Mouse (Mus musculus) small intestine, adult 2 months (tissue): ENCODE data around the gene Chtf18.

Experiments used
- CTCF ChIP-seq: fragments of 200-500 bp; IDR thresholded peaks from 2 replicates; pipeline ENCODE4 v1.5.1; 2012; ENCODE audit warnings: low read depth, mild to moderate bottlenecking, control low read depth, inconsistent platforms, low read length, moderate library complexity, mixed read lengths; ENCODE audit not compliant: insufficient replicate concordance, insufficient read length; ENCODE audit errors: extremely low read depth
- POLR2A ChIP-seq: fragments of 200-500 bp; IDR thresholded peaks from 2 replicates; pipeline ENCODE4 v1.6.1; 2012; ENCODE audit warnings: low read depth, mild to moderate bottlenecking, control low read depth, inconsistent platforms, low read length, moderate library complexity

DNA sequence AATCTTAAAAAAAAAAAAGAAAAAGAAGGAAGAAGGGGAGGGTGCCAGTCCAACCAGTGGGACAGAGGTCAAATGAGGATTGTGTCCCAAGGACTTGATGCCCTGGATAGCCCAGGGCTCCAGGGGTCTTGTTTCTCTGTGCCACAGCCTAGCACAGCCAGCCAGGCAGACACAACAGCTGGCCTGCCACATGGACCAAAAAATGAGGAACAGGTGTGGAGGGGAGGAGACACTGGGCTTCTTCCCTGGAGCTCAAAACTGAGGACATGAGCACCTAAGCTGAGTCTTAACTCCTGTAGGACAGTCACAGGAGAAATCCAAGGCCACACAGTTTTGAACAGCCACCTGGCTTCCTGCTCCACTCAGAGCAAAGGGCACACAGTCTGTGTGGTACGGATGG, 31.0 kb downstream of the Chtf18 start:
- TF ChIP-seq CTCF (no peak), POLR2A (no peak)
